Mouse (Mus musculus) left cerebral cortex, adult 6 months (tissue): Measurements from ENCODE around the gene Cryga. TPM values are rescaled to one million over a fixed set of nuclear protein-coding genes. Genes with fewer than 3 reads are reported as not detected.

Experiments used
- long read RNA-seq, 2 experiments: library from polyadenylated mRNA; unstranded; transcript quantifications; one replicate each; pipeline ENCODE4 v2.0.0; 2019 to 2020
- polyA plus RNA-seq: library from polyadenylated mRNA; unstranded; fragments of <200 nt; fragmentation: Nextera tagmentation; gene quantifications from 2 replicates; pipeline ENCODE4 v1.2.3, GENCODE M21; 2021

Cryga gene
- 0.83 and 1.0 TPM in 2 replicates for polyA plus RNA-seq
- long read RNA-seq, experiment 1: 0 reads
- long read RNA-seq, experiment 2: 0 reads

GRCm38 (mm10) chr1:65103273-65103672 is at the start of gene Cryga:
TSS of gene Cryga (minus strand) at chr1:65103373.

GRCm38 (mm10) chr1:65122574-65123372 is 19.6 kb upstream of the Cryga start, which contains the start of gene D630023F18Rik:
TSS of gene D630023F18Rik (minus strand) at chr1:65123214.

GRCm38 (mm10) chr1:65119438-65119837 is 16.3 kb upstream of the Cryga start, which contains the start of gene Gm28845:
TSS of gene Gm28845 (minus strand) at chr1:65119558.

GRCm38 (mm10) chr1:65082188-65082587 is 21.0 kb downstream of the Cryga start, which contains the start of gene Crygb:
TSS of gene Crygb (minus strand) at chr1:65082288.

GRCm38 (mm10) chr1:65073589-65073988 is 29.6 kb downstream of the Cryga start, which contains the start of gene Crygc:
TSS of gene Crygc (minus strand) at chr1:65073689.

GRCm38 (mm10) chr1:65063352-65063751 is 39.8 kb downstream of the Cryga start, which contains the start of gene Crygd:
TSS of gene Crygd (minus strand) at chr1:65063452.

GRCm38 (mm10) chr1:65050952-65051351 is 52.2 kb downstream of the Cryga start, which contains the start of gene Cryge:
TSS of gene Cryge (minus strand) at chr1:65051149.

Other genes starting within 250 kb of the Cryga start
- 8.2 and 10.2 TPM in 2 replicates for gene Plekhm3, start 146.5 kb downstream of the Cryga start, polyA plus RNA-seq
- not detected in 2 replicates for gene Akr1cl, start 70.6 kb downstream of the Cryga start, polyA plus RNA-seq
- not detected in 2 replicates for gene Cryge, start 52.2 kb downstream of the Cryga start, polyA plus RNA-seq
- gene Crygd, start 39.9 kb downstream of the Cryga start, polyA plus RNA-seq: not detected in 2 replicates
- not detected in 2 replicates for gene Crygc, start 29.7 kb downstream of the Cryga start, polyA plus RNA-seq
- gene Crygb, start 21.1 kb downstream of the Cryga start, polyA plus RNA-seq: not detected in 2 replicates
- 0.53 and 0.70 TPM in 2 replicates for gene Gm28845, start 16.2 kb upstream of the Cryga start, polyA plus RNA-seq
- gene D630023F18Rik, start 19.8 kb upstream of the Cryga start, polyA plus RNA-seq: 7.8 and 10.2 TPM in 2 replicates
- gene Idh1, start 83.1 kb upstream of the Cryga start, polyA plus RNA-seq: 30.5 and 42.1 TPM in 2 replicates
- gene Pikfyve, start 83.3 kb upstream of the Cryga start, polyA plus RNA-seq: 3.6 and 10.1 TPM in 2 replicates
- 0.68 and 1.4 TPM in 2 replicates for gene Pth2r, start 178.7 kb upstream of the Cryga start, polyA plus RNA-seq